Mouse (Mus musculus) layer of hippocampus, adult 18-20 months (tissue): Measurements from ENCODE around the gene Wipi2. TPM values are rescaled to one million over a fixed set of nuclear protein-coding genes. Genes with fewer than 3 reads are reported as not detected.

Source experiments
- DNase-seq, 2 experiments: peaks; one replicate each; pipeline ENCODE4 v3.0.0; 2022; ENCODE audit warnings: low spot score in 2 of 2
- total RNA-seq, 2 experiments: library from RNA; stranded (reverse); gene quantifications; 2 replicates each; pipeline ENCODE4 v1.2.3; 2021

Wipi2 gene
- total RNA-seq, 2 experiments from 2014 or later = 100.0 to 107 TPM

- DNase-seq = no peak
Measured at GRCm38 (mm10) chr5:142718486-142718885, 91.0 kb downstream of the Wipi2 start.

- DNase-seq = no peak
Measured at GRCm38 (mm10) chr5:142719897-142720296, 92.4 kb downstream of the Wipi2 start.

Other genes with a start within 250 kb of the Wipi2 start
- 10 to 100 TPM; 51.1 to 55.3 TPM for gene Foxk1, start 226.2 kb upstream of the Wipi2 start, total RNA-seq
- gene Ap5z1, start 163.8 kb upstream of the Wipi2 start, total RNA-seq = 10 to 100 TPM; 21.1 to 23.4 TPM
- gene Papolb, start 97.6 kb upstream of the Wipi2 start, total RNA-seq = under 1 TPM; 0.54 to 0.86 TPM
- gene Radil, start 76.6 kb upstream of the Wipi2 start, total RNA-seq = 10 to 100 TPM; 12.3 to 13.3 TPM
- 100 to 1,000 TPM; 160 to 165 TPM for gene Mmd2, start 18.9 kb upstream of the Wipi2 start, total RNA-seq
- 10 to 100 TPM; 43.0 to 45.7 TPM for gene Slc29a4, start 64.8 kb downstream of the Wipi2 start, total RNA-seq
- 100 to 1,000 TPM; 135 to 137 TPM for gene Tnrc18, start 190.0 kb downstream of the Wipi2 start, total RNA-seq